Mouse (Mus musculus) olfactory bulb, adult 2 months (tissue): ENCODE measurements around the gene Tmem262.

Experiments used
- CTCF ChIP-seq: fragments of 200-500 bp; IDR thresholded peaks from 2 replicates; pipeline ENCODE4 v1.5.1; 2012; ENCODE audit warnings: low read depth, mild to moderate bottlenecking, low read length, moderate library complexity; ENCODE audit not compliant: insufficient read depth
- POLR2A ChIP-seq: fragments of 200-500 bp; IDR thresholded peaks from 2 replicates; pipeline ENCODE4 v1.6.1; 2012; ENCODE audit warnings: mild to moderate bottlenecking, low read depth, low read length, moderate library complexity; ENCODE audit not compliant: insufficient read depth

GRCm38 (mm10) chr19:6040002-6040401, 39.8 kb upstream of the Tmem262 start:
- TF ChIP-seq CTCF (no peak), POLR2A (no peak)
